Mouse (Mus musculus) fibroblast of lung, adult 2 months (primary cell): ENCODE measurements around the gene Jade2.
A peak's percentile ranks its signal among the peaks of the same experiment; 100 is the strongest.

ENCODE experiments used
- DNase-seq: peaks from one replicate; pipeline ENCODE4 v3.0.0-alpha.2; 2011; ENCODE audit warnings: low read depth

The Jade2 gene

GRCm38 (mm10) chr11:51833393-51834066 is 23.9 kb downstream of the Jade2 start:
- DNase-seq: no peak

- no peak for DNase-seq
Observed at GRCm38 (mm10) chr11:51832992-51833391, 24.5 kb downstream of the Jade2 start.

GRCm38 (mm10) chr11:51831962-51832909 is 25.2 kb downstream of the Jade2 start:
- peak; percentile 54 for DNase-seq

- DNase-seq: no peak
Observed at GRCm38 (mm10) chr11:51824867-51825424, 32.5 kb downstream of the Jade2 start.

GRCm38 (mm10) chr11:51823963-51824753 is 33.3 kb downstream of the Jade2 start:
- DNase-seq: no peak

GRCm38 (mm10) chr11:51823271-51823670 is 34.2 kb downstream of the Jade2 start:
- DNase-seq: no peak

GRCm38 (mm10) chr11:51822736-51823135 is 34.7 kb downstream of the Jade2 start:
- no peak for DNase-seq

- no peak for DNase-seq
Observed at GRCm38 (mm10) chr11:51820861-51821260, 36.6 kb downstream of the Jade2 start.

GRCm38 (mm10) chr11:51819964-51820363 is 37.5 kb downstream of the Jade2 start:
- no peak for DNase-seq

GRCm38 (mm10) chr11:51818837-51819236 is 38.6 kb downstream of the Jade2 start:
- DNase-seq: no peak

- DNase-seq: no peak
Observed at GRCm38 (mm10) chr11:51817756-51818155, 39.7 kb downstream of the Jade2 start.

- DNase-seq: no peak
Observed at GRCm38 (mm10) chr11:51812022-51812546, 45.4 kb downstream of the Jade2 start.

- DNase-seq: no peak
Observed at GRCm38 (mm10) chr11:51811230-51811629, 46.2 kb downstream of the Jade2 start.

- DNase-seq: no peak
Observed at GRCm38 (mm10) chr11:51809632-51810224, 47.7 kb downstream of the Jade2 start.

GRCm38 (mm10) chr11:51807108-51807879 is 50.2 kb downstream of the Jade2 start:
- DNase-seq: peak; percentile 57

- DNase-seq: peak; percentile 65
Observed at GRCm38 (mm10) chr11:51805221-51805981, 52.1 kb downstream of the Jade2 start.

GRCm38 (mm10) chr11:51800634-51801325 is 56.7 kb downstream of the Jade2 start:
- DNase-seq: no peak

GRCm38 (mm10) chr11:51796272-51796671 is 61.2 kb downstream of the Jade2 start:
- DNase-seq: no peak

- DNase-seq: no peak
Observed at GRCm38 (mm10) chr11:51790662-51791061, 66.8 kb downstream of the Jade2 start.
